Mouse (Mus musculus): ENCODE results near the gene Zbtb12. TPM values are rescaled to one million over a fixed set of nuclear protein-coding genes. Genes with fewer than 3 reads are reported as not detected.
"Not testable (repeated sequence)": the region's sequence is repeated elsewhere in the genome, so short reads cannot be mapped to it uniquely, and the experiment has no call there.

Gene Zbtb12
- polyA plus RNA-seq, 1 experiment from 2014 or later, result 12.0 TPM

GRCm38 (mm10) chr17:34897373-34898159 lies 18.3 kb downstream of the Zbtb12 start:
- H3K9me3 ChIP-seq (replicated peaks), result no peaks in the 10 kb centered on the region
- H3K4me3 ChIP-seq, result peak overlapping the region; percentile 100
- H3K27me3 ChIP-seq, result no peaks in the 10 kb centered on the region
- peak overlapping the region; percentile 100 for H3K9ac ChIP-seq
- peaks cover 48% of the 10 kb centered on the region for H3K4me1 ChIP-seq
- H3K27ac ChIP-seq, result peak overlapping the region; percentile 98
- 25% methylated on average over 10 of the region's 10 CpGs for WGBS
- H3K4me2 ChIP-seq (replicated peaks), result peak overlapping the region; percentile 98
- H3K36me3 ChIP-seq, result peaks cover 15% of the 10 kb centered on the region
- no peak for ATAC-seq (ENCODE audit: low FRiP score)

DNA sequence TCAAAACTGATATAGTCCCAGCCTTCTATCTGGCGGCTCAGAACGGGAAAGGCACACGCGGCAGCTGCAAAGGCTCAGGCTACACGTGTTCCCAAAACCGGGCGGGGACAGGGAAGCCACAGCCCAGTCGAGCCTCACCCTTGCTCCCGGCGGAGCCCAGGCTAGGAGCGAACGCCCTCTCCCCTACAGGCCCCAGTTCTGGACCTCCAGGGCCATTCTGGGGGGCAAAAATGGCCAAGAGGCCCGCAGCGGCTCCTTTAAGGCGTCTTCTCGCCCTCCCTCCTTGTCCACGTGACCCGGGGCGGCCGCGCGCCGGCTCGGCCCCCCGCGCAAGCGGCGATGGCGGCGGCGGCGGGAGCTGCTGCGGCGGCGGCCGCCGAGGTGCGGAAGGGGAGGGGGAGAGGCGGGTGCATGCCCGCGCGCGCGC lies 18.9 kb downstream of the Zbtb12 start, which contains the start of the genes C2 and Ehmt2:
Gene C2 (minus strand): TSS at position 106 of the 427 bp plus-strand sequence.
Gene Ehmt2 (plus strand): TSS at position 310 of the 427 bp plus-strand sequence.
- Histone ChIP-seq H3K4me2 (replicated peaks) (peak within 1 kb of the TSS; percentile 98), H3K27me3 (no peaks in the 10 kb centered on the region), H3K27ac (peak within 1 kb of the TSS; percentile 98), H3K4me3 (peak within 1 kb of the TSS; percentile 100), H3K4me1 (peaks cover 48% of the 10 kb centered on the region), H3K9ac (peak within 1 kb of the TSS; percentile 100), H3K9me3 (replicated peaks) (no peaks in the 10 kb centered on the region), H3K36me3 (peaks cover 21% of the 10 kb centered on the region)
- 0% methylated on average over 23 of the region's 44 CpGs for WGBS
- peak; percentile 15; the same call in 1 of the 2 replicates for ATAC-seq (ENCODE audit: low FRiP score)

- 0 out of 2 replicates have a peak, but pooled peaks have one; percentile 6 for ATAC-seq (ENCODE audit: low FRiP score)
- Histone ChIP-seq H3K36me3 (peaks cover 27% of the 10 kb centered on the region), H3K4me2 (replicated peaks) (peak overlapping the region; percentile 98), H3K27ac (peak overlapping the region; percentile 98), H3K4me3 (peak overlapping the region; percentile 100), H3K9me3 (replicated peaks) (no peaks in the 10 kb centered on the region), H3K27me3 (no peaks in the 10 kb centered on the region), H3K9ac (peak overlapping the region; percentile 100), H3K4me1 (peaks cover 44% of the 10 kb centered on the region)
- WGBS, result 0% methylated on average over 8 of the region's 47 CpGs
Measured at GRCm38 (mm10) chr17:34898706-34899052, 19.4 kb downstream of the Zbtb12 start.

GRCm38 (mm10) chr17:34899053-34899889 lies 20.0 kb downstream of the Zbtb12 start:
- ATAC-seq (ENCODE audit: low FRiP score), result peak; percentile 8; the same call in 1 of the 2 replicates
- Histone ChIP-seq H3K4me1 (peaks cover 43% of the 10 kb centered on the region), H3K36me3 (peaks cover 32% of the 10 kb centered on the region), H3K9ac (peak overlapping the region; percentile 100), H3K4me3 (peak overlapping the region; percentile 100), H3K27ac (peak overlapping the region; percentile 98), H3K9me3 (replicated peaks) (no peaks in the 10 kb centered on the region), H3K4me2 (replicated peaks) (peak overlapping the region; percentile 98), H3K27me3 (no peaks in the 10 kb centered on the region)
- WGBS, result under 1% methylated on average over 30 of the region's 45 CpGs

DNA sequence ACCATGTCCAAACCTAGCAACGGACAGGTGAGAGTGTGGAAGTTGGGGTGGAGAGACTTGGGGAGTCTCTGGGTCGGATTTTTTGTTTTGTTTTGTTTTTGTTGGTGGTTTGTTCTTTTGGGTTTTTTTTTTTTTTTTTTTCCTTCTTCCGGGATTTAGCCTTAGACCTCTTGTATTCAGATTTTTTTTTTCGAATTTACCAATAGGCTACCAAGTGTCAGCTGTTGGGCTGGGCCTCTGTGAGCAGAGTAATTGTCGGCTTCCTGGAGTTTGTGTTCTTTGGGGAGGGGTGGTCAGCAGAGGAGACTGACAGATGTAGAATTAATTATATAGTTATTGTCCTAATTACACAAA lies 20.6 kb downstream of the Zbtb12 start:
- 2% methylated on average over 5 of the region's 5 CpGs for WGBS
- peak overlapping the region; percentile 100 for H3K9ac ChIP-seq
- H3K27me3 ChIP-seq, result no peaks in the 10 kb centered on the region
- peak overlapping the region; percentile 98 for H3K4me2 ChIP-seq (replicated peaks)
- H3K36me3 ChIP-seq, result peaks cover 38% of the 10 kb centered on the region
- no peak for ATAC-seq (ENCODE audit: low FRiP score)
- H3K4me1 ChIP-seq, result peaks cover 43% of the 10 kb centered on the region
- H3K9me3 ChIP-seq (replicated peaks), result no peaks in the 10 kb centered on the region
- H3K4me3 ChIP-seq, result peak overlapping the region; percentile 100
- peak overlapping the region; percentile 98 for H3K27ac ChIP-seq

- not testable (repeated sequence) for H3K4me3 ChIP-seq; H3K4me2 ChIP-seq (replicated peaks)
- peaks cover 48% of the 10 kb centered on the region for H3K36me3 ChIP-seq
Measured at GRCm38 (mm10) chr17:34900826-34901225, 21.5 kb downstream of the Zbtb12 start.

DNA sequence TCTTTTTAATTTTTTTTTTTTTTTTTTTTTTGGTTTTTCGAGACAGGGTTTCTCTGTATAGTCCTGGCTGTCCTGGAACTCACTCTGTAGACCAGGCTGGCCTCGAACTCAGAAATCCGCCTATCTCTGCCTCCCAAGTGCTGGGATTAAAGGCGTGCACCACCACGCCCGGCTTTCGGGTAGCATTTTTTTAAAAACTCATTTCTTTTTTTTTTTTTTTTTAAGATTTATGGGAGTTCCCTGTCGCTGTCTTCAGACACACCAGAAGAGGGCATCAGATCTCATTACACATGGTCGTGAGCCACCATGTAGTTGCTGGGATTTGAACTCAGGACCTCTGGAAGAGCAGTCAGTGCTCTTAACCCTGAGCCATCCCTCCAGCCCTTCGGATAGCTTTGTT lies 22.7 kb downstream of the Zbtb12 start:
- not testable (repeated sequence) for H3K27ac ChIP-seq; H3K9me3 ChIP-seq (replicated peaks); H3K4me3 ChIP-seq; H3K27me3 ChIP-seq; H3K9ac ChIP-seq; H3K4me2 ChIP-seq (replicated peaks); ATAC-seq (ENCODE audit: low FRiP score)
- Histone ChIP-seq H3K36me3 (peaks cover 54% of the 10 kb centered on the region), H3K4me1 (peaks cover 24% of the 10 kb centered on the region)
- WGBS, result 91% methylated on average over 9 of the region's 10 CpGs

More at GRCm38 (mm10) chr17:34900826-34901225, 21.5 kb downstream of the Zbtb12 start:
- not testable (repeated sequence) for H3K27ac ChIP-seq; H3K9me3 ChIP-seq (replicated peaks); H3K27me3 ChIP-seq; H3K9ac ChIP-seq; ATAC-seq (ENCODE audit: low FRiP score)
- H3K4me1 ChIP-seq, result peaks cover 35% of the 10 kb centered on the region

- ATAC-seq (ENCODE audit: low FRiP score), result no peak
- Histone ChIP-seq H3K36me3 (peaks cover 63% of the 10 kb centered on the region), H3K4me3 (no peak overlapping the region), H3K4me1 (peaks cover 14% of the 10 kb centered on the region), H3K4me2 (replicated peaks) (no peak overlapping the region), H3K9me3 (replicated peaks) (no peaks in the 10 kb centered on the region), H3K27ac (no peak overlapping the region), H3K9ac (no peak overlapping the region), H3K27me3 (no peaks in the 10 kb centered on the region)
- WGBS, result 88% methylated on average over 9 of the region's 9 CpGs
Measured at GRCm38 (mm10) chr17:34902895-34903294, 23.6 kb downstream of the Zbtb12 start.

GRCm38 (mm10) chr17:34910982-34911381 lies 31.7 kb downstream of the Zbtb12 start:
- no peak for ATAC-seq (ENCODE audit: low FRiP score)
- H3K4me3 ChIP-seq, result no peak overlapping the region
- no peak overlapping the region for H3K9ac ChIP-seq
- peaks cover 84% of the 10 kb centered on the region for H3K36me3 ChIP-seq
- no peak overlapping the region for H3K4me2 ChIP-seq (replicated peaks)
- WGBS, result 84% methylated on average over 10 of the region's 10 CpGs
- H3K27ac ChIP-seq, result no peak overlapping the region
- peaks cover 2% of the 10 kb centered on the region; the same call in 1 of the 2 replicates for H3K4me1 ChIP-seq
- H3K27me3 ChIP-seq, result no peaks in the 10 kb centered on the region
- no peaks in the 10 kb centered on the region for H3K9me3 ChIP-seq (replicated peaks)

GRCm38 (mm10) chr17:34911945-34912351 lies 32.7 kb downstream of the Zbtb12 start:
- no peak overlapping the region for H3K4me3 ChIP-seq
- 48% methylated on average over 5 of the region's 5 CpGs for WGBS
- no peaks in the 10 kb centered on the region for H3K9me3 ChIP-seq (replicated peaks)
- H3K27ac ChIP-seq, result no peak overlapping the region
- peak; percentile 23; the same call in 1 of the 2 replicates for ATAC-seq (ENCODE audit: low FRiP score)
- H3K27me3 ChIP-seq, result no peaks in the 10 kb centered on the region
- H3K4me1 ChIP-seq, result peaks cover 2% of the 10 kb centered on the region; the same call in 1 of the 2 replicates
- H3K36me3 ChIP-seq, result peaks cover 74% of the 10 kb centered on the region
- H3K4me2 ChIP-seq (replicated peaks), result no peak overlapping the region
- H3K9ac ChIP-seq, result no peak overlapping the region

GRCm38 (mm10) chr17:34913930-34914665 lies 34.8 kb downstream of the Zbtb12 start, which contains the start of gene Slc44a4:
Gene Slc44a4 (plus strand): TSS chr17:34914466.
- Histone ChIP-seq H3K27me3 (no peaks in the 10 kb centered on the region), H3K36me3 (peaks cover 53% of the 10 kb centered on the region), H3K4me2 (replicated peaks) (no peak within 1 kb of the TSS), H3K4me1 (peaks cover 2% of the 10 kb centered on the region; the same call in 1 of the 2 replicates), H3K27ac (0 out of 2 replicates have a peak within 1 kb of the TSS, but pooled peaks have one; percentile 12), H3K4me3 (no peak within 1 kb of the TSS), H3K9ac (no peak within 1 kb of the TSS), H3K9me3 (replicated peaks) (no peaks in the 10 kb centered on the region)
- ATAC-seq (ENCODE audit: low FRiP score), result no peak
- WGBS, result 36% methylated on average over 18 of the region's 18 CpGs

All from hindbrain, embryonic 12.5 days (tissue).